Comparison of ENCODE assay signal across 16 mouse cellular contexts in the genomic region with DNA sequence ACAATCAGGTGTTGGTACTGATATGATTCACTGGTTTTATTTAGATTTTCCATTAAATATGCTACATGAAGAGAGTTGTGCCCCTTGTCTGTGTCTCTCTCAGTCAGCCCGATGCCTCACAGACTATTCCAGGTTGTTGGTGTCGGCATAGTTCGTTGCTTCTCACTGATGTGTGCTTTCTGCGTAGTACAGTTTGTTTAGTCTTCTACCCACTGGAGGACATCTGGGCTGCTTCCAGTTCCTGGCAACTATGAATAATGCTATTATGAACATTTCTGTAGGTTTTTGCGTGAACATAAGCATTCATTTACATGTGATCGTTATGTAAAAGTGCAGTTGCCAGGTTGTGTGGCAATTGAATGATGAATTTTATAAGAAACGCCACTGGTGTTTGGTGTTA.
"Had no signal": no experiment of that assay in that cellular context is flagged by ENCODE, and none has a peak within 500 bp of the region (broad histone marks: within the 10 kb centered on the region; RNA-seq: fewer than 3 reads in every experiment).

No protein-coding gene starts in this region.

- H3K4me2 ChIP-seq: hindbrain, embryonic 15.5 days; liver, embryonic 11.5 days; liver, embryonic 15.5 days; midbrain, embryonic 13.5 days; neural tube, embryonic 15.5 days; stomach, embryonic 15.5 days had no signal

- DNase-seq: kidney, adult 11 months; kidney, adult 9 months; kidney, postnatal 36 days; lung, adult 2 months; lung, postnatal 36 days; thymus, postnatal 36 days had no signal

- H3K4me3 ChIP-seq: hindbrain, embryonic 15.5 days; layer of hippocampus, adult 2 months; limb, embryonic 10.5 days; liver, embryonic 15.5 days; midbrain, embryonic 13.5 days; neural tube, embryonic 15.5 days; stomach, embryonic 15.5 days had no signal

- H3K4me1 ChIP-seq: hindbrain, embryonic 15.5 days; limb, embryonic 10.5 days; liver, embryonic 15.5 days; midbrain, embryonic 13.5 days; neural tube, embryonic 15.5 days; stomach, embryonic 15.5 days had no signal

- ATAC-seq: lung, postnatal 0 days; midbrain, embryonic 13.5 days had no signal

- H3K27me3 ChIP-seq: hindbrain, embryonic 15.5 days; liver, embryonic 15.5 days; midbrain, embryonic 13.5 days; neural tube, embryonic 15.5 days; stomach, embryonic 15.5 days had no signal

- H3K9me3 ChIP-seq: hindbrain, embryonic 15.5 days; limb, embryonic 10.5 days; liver, embryonic 15.5 days; midbrain, embryonic 13.5 days; neural tube, embryonic 15.5 days; stomach, embryonic 15.5 days had no signal

- H3K36me3 ChIP-seq: hindbrain, embryonic 15.5 days; limb, embryonic 10.5 days; liver, embryonic 15.5 days; midbrain, embryonic 13.5 days; stomach, embryonic 15.5 days had no signal

- H3K27ac ChIP-seq: hindbrain, embryonic 15.5 days; kidney, postnatal 0 days; layer of hippocampus, adult 2 months; limb, embryonic 10.5 days; liver, embryonic 15.5 days; midbrain, embryonic 13.5 days; neural tube, embryonic 15.5 days; stomach, embryonic 15.5 days had no signal

- H3K9ac ChIP-seq: hindbrain, embryonic 15.5 days; liver, embryonic 15.5 days; midbrain, embryonic 13.5 days; neural tube, embryonic 15.5 days; stomach, embryonic 15.5 days had no signal
